Mouse (Mus musculus): Measurements from ENCODE around the gene Ret. TPM values are rescaled to one million over a fixed set of nuclear protein-coding genes. Genes with fewer than 3 reads are reported as not detected.

The Ret gene
- polyA plus RNA-seq, 1 experiment, result 1.3 TPM

DNA sequence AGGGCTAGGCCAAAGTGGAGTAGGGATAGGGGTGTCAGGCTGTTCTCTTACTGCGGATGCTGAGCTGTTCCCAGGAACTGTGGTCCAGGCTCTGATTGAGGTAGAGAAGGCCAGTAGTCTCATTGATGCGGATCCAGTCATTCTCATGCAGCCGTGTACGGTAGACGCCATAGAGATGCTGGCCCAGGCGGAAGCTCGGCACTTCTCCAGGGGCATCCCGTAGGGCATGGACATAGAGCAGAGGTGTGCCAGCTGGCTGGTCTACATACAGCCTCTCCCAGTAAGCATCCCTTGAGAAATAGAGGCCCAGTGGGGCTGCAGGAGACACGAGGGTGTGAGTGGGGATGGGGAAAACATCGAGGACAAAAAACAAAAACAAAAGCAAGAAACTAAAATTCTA is 13.4 kb downstream of the Ret start:
- H3K27me3 ChIP-seq (ENCODE audit: control insufficient read depth, insufficient read depth, low read length), result no peaks in the 10 kb centered on the region
- no peaks in the 10 kb centered on the region for H3K36me3 ChIP-seq (ENCODE audit: control insufficient read depth, insufficient read depth, low read length)
- 0 out of 2 replicates have a peak, but pooled peaks cover 2% of the 10 kb centered on the region for H3K4me1 ChIP-seq (replicated peaks; ENCODE audit: control insufficient read depth, insufficient read depth, low read length)
- no peak for DNase-seq
- H3K27ac ChIP-seq (ENCODE audit: control insufficient read depth, insufficient read depth, low read length), result no peak overlapping the region
- H3K4me3 ChIP-seq (ENCODE audit: control insufficient read depth, insufficient read depth, low read length), result no peak overlapping the region
- 93% methylated on average over 10 of the region's 10 CpGs for WGBS
- TF ChIP-seq POLR2A (IDR thresholded peaks at IDR 0.05; ENCODE audit: control insufficient read depth, extremely low read depth, insufficient read depth, low read length, poor library complexity), result no peak
- no peak for TF ChIP-seq CTCF (IDR thresholded peaks at IDR 0.05; ENCODE audit: borderline replicate concordance, control insufficient read depth, extremely low read depth, insufficient read depth, low read length, poor library complexity)

DNA sequence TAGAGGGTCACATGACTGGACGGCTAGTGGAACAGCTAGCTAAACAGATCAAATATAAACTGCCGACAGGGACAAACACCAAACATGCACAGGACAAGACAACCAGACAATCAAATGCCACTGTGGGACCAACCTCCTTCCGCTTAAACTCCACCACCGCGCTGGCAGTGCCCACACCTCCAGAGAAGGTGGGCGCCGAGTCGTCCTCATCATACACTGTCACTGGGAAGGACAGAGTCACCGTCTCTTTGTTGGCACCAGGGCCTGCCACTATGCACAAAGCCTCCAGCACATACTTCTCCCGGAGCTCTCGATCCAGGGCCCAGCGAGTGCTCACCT is 17.5 kb downstream of the Ret start:
- no peaks in the 10 kb centered on the region for H3K36me3 ChIP-seq (ENCODE audit: control insufficient read depth, insufficient read depth, low read length)
- H3K27ac ChIP-seq (ENCODE audit: control insufficient read depth, insufficient read depth, low read length), result no peak overlapping the region

DNA sequence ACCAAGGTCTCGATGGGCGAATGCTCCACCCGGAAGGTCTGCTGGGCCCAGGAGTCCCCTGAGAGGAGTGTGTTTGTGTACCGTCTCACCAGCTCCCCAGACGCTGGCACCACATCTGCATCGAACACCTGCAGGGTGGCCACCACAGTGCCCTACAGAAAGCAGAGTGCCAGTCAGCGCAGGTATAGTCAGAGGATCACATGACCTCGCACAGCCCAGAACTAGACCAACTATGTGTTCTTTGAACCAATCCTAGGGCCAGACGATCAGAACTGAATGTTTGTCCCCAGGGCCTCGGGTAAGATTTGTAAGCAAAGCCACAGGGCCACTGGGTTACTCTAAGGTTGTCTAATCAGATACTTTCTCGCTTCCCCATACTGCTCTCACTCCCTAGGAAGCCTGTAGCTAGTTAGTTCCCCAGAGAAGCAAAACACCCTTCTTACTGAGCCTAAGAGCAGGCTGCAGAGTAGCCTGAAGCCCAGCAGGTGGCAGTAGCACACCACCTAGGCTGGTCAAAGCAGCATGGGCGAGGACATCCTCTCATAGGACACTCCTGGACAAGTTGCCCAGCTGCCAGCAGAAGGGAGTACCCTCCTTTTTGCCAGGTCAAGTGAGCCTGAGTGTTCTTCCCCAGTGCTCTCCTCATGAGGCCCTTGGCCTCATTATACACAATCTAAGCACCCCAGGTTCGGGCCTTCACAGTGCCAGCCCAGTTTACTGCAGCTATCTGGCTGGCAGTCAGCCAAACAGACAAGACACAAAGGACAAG is 18.0 kb downstream of the Ret start:
- Histone ChIP-seq H3K4me1 (replicated peaks; ENCODE audit: control insufficient read depth, insufficient read depth, low read length) (0 out of 2 replicates have a peak, but pooled peaks cover 2% of the 10 kb centered on the region), H3K27ac (ENCODE audit: control insufficient read depth, insufficient read depth, low read length) (no peak overlapping the region), H3K36me3 (ENCODE audit: control insufficient read depth, insufficient read depth, low read length) (no peaks in the 10 kb centered on the region), H3K27me3 (ENCODE audit: control insufficient read depth, insufficient read depth, low read length) (no peaks in the 10 kb centered on the region), H3K4me3 (ENCODE audit: control insufficient read depth, insufficient read depth, low read length) (no peak overlapping the region)
- WGBS, result 51% methylated on average over 13 of the region's 13 CpGs
- DNase-seq, result peak; percentile 53
- peak; percentile 78; the same call in 1 of the 2 replicates for TF ChIP-seq CTCF (IDR thresholded peaks at IDR 0.05; ENCODE audit: borderline replicate concordance, control insufficient read depth, extremely low read depth, insufficient read depth, low read length, poor library complexity)
- no peak for TF ChIP-seq POLR2A (IDR thresholded peaks at IDR 0.05; ENCODE audit: control insufficient read depth, extremely low read depth, insufficient read depth, low read length, poor library complexity)

More for the DNA sequence above, 17.5 kb downstream of the Ret start:
- H3K27me3 ChIP-seq (ENCODE audit: control insufficient read depth, insufficient read depth, low read length), result no peaks in the 10 kb centered on the region
- whole genome bisulfite sequencing, result 85% methylated on average over 12 of the region's 12 CpGs
- H3K4me3 ChIP-seq (ENCODE audit: control insufficient read depth, insufficient read depth, low read length), result no peak overlapping the region
- 0 out of 2 replicates have a peak, but pooled peaks cover 2% of the 10 kb centered on the region for H3K4me1 ChIP-seq (replicated peaks; ENCODE audit: control insufficient read depth, insufficient read depth, low read length)
- TF ChIP-seq CTCF (IDR thresholded peaks at IDR 0.05; ENCODE audit: borderline replicate concordance, control insufficient read depth, extremely low read depth, insufficient read depth, low read length, poor library complexity), result no peak
- TF ChIP-seq POLR2A (IDR thresholded peaks at IDR 0.05; ENCODE audit: control insufficient read depth, extremely low read depth, insufficient read depth, low read length, poor library complexity), result no peak
- DNase-seq, result no peak

DNA sequence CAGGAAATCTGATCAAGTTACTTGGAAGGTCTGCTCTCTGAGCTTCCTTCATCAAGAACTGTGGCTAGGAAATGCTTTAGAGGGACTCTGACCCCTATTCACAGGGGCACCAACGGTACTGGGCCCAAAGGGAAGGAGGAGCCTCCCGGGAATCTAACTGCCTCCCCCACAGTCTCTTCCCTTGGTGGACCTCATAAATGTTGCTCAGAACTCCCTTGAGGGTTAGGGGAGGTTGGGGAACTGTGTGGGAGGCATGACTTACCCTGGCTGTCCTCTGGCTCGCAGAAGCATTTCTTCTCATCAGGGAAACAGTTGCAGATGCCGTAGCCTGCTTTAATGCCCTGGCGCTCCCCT is 23.6 kb downstream of the Ret start:
- TF ChIP-seq POLR2A (IDR thresholded peaks at IDR 0.05; ENCODE audit: control insufficient read depth, extremely low read depth, insufficient read depth, low read length, poor library complexity) (no peak), CTCF (IDR thresholded peaks at IDR 0.05; ENCODE audit: borderline replicate concordance, control insufficient read depth, extremely low read depth, insufficient read depth, low read length, poor library complexity) (no peak)
- no peak for DNase-seq
- Histone ChIP-seq H3K36me3 (ENCODE audit: control insufficient read depth, insufficient read depth, low read length) (no peaks in the 10 kb centered on the region), H3K4me3 (ENCODE audit: control insufficient read depth, insufficient read depth, low read length) (no peak overlapping the region), H3K27me3 (ENCODE audit: control insufficient read depth, insufficient read depth, low read length) (no peaks in the 10 kb centered on the region), H3K27ac (ENCODE audit: control insufficient read depth, insufficient read depth, low read length) (no peak overlapping the region), H3K4me1 (replicated peaks; ENCODE audit: control insufficient read depth, insufficient read depth, low read length) (no peaks in the 10 kb centered on the region)
- WGBS, result 85% methylated on average over 5 of the region's 5 CpGs

DNA sequence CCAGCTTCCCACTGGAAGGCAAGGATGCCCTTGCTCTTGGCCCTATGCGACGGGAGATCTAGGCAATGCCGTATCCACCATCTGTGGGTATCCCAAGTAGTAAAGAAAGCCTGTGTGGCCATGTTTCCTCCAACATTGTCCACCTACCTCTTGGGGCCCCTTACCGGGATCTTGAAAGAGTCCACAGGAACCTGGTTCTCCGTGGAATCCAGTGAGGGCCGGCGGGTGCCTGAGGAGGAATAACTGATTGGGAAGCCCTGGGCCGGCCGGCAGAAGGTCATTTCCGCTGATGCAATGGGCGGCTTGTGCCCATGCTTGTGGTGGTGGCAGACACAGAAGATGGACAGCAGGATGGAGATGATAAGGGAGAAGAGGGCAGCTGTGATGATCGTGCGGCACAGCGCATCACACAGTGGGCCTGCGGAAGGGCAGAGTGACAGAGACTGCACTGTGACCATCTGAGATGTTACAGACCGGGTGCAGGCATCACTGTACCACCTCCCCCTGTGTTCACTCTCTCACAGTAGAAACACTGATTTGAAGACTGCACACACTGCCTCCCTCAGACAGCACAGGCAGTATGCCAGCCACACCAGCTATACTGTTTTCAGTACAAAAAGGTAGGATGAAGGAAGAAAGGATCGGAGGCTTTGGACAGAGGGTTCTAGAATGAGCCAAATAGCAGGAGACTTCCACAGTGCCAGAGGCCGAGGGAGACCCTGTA is 24.1 kb downstream of the Ret start:
- no peaks in the 10 kb centered on the region for H3K36me3 ChIP-seq (ENCODE audit: control insufficient read depth, insufficient read depth, low read length)
- no peak overlapping the region for H3K27ac ChIP-seq (ENCODE audit: control insufficient read depth, insufficient read depth, low read length)
- no peaks in the 10 kb centered on the region for H3K4me1 ChIP-seq (replicated peaks; ENCODE audit: control insufficient read depth, insufficient read depth, low read length)
- DNase-seq, result no peak
- no peaks in the 10 kb centered on the region for H3K27me3 ChIP-seq (ENCODE audit: control insufficient read depth, insufficient read depth, low read length)
- TF ChIP-seq CTCF (IDR thresholded peaks at IDR 0.05; ENCODE audit: borderline replicate concordance, control insufficient read depth, extremely low read depth, insufficient read depth, low read length, poor library complexity) (no peak), POLR2A (IDR thresholded peaks at IDR 0.05; ENCODE audit: control insufficient read depth, extremely low read depth, insufficient read depth, low read length, poor library complexity) (no peak)
- WGBS, result 95% methylated on average over 18 of the region's 18 CpGs
- no peak overlapping the region for H3K4me3 ChIP-seq (ENCODE audit: control insufficient read depth, insufficient read depth, low read length)

DNA sequence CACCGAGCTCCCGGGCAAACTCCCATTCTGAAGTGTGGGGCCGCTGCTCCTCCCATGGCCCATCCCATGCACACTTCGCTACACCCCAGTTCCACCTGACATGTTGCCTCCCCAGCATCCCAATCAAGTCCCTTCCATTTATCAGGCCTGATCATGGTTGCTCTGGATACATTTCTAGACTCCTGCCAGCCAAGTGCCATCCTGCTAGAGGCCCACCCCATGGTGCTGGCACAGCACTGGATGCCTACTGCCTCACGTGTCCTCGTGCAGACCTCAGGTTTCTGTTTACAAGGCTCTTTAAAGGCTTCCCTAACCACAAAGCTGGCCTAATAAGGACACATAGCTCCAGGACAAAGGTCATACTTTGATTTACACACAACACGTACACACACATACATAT is 26.1 kb downstream of the Ret start:
- WGBS, result 96% methylated on average over 7 of the region's 7 CpGs
- H3K36me3 ChIP-seq (ENCODE audit: control insufficient read depth, insufficient read depth, low read length), result no peaks in the 10 kb centered on the region

More for the DNA sequence above, 26.1 kb downstream of the Ret start:
- DNase-seq, result no peak
- Histone ChIP-seq H3K27ac (ENCODE audit: control insufficient read depth, insufficient read depth, low read length) (no peak overlapping the region), H3K4me3 (ENCODE audit: control insufficient read depth, insufficient read depth, low read length) (no peak overlapping the region), H3K4me1 (replicated peaks; ENCODE audit: control insufficient read depth, insufficient read depth, low read length) (peaks cover 13% of the 10 kb centered on the region), H3K27me3 (ENCODE audit: control insufficient read depth, insufficient read depth, low read length) (no peaks in the 10 kb centered on the region)
- TF ChIP-seq POLR2A (IDR thresholded peaks at IDR 0.05; ENCODE audit: control insufficient read depth, extremely low read depth, insufficient read depth, low read length, poor library complexity), result no peak
- TF ChIP-seq CTCF (IDR thresholded peaks at IDR 0.05; ENCODE audit: borderline replicate concordance, control insufficient read depth, extremely low read depth, insufficient read depth, low read length, poor library complexity), result no peak
